Mouse (Mus musculus) myocyte (in vitro differentiated cells): ENCODE data around the gene Fam171a2.

Experiments
- CEBPB ChIP-seq: IDR thresholded peaks from 2 replicates; pipeline ENCODE4 v1.6.1; 2011; ENCODE audit warnings: mild to moderate bottlenecking, moderate library complexity; ENCODE audit not compliant: poor library complexity, insufficient read depth, severe bottlenecking
- E2F4 ChIP-seq: IDR thresholded peaks from one replicate; pipeline ENCODE4 v1.6.1; 2011; ENCODE audit warnings: mild to moderate bottlenecking, control low read depth, moderate library complexity; ENCODE audit not compliant: insufficient read depth
- MAX ChIP-seq: IDR thresholded peaks from one replicate; pipeline ENCODE4 v1.6.1; 2011; ENCODE audit warnings: low read depth, mild to moderate bottlenecking, control low read depth
- MYOD1 ChIP-seq, 3 experiments: IDR thresholded peaks; one replicate each; pipeline ENCODE4 v1.6.1; 2011; ENCODE audit warnings: control low read depth in 2 of 3, low read depth in 2 of 3, mild to moderate bottlenecking in 2 of 3, moderate library complexity in 1 of 3; ENCODE audit not compliant: insufficient read length in 2 of 3, control insufficient read depth in 1 of 3
- MYOG ChIP-seq, 3 experiments: IDR thresholded peaks; one replicate each; pipeline ENCODE4 v1.6.1; 2011; ENCODE audit warnings: control low read depth in 2 of 3, low read depth in 2 of 3, mild to moderate bottlenecking in 2 of 3; ENCODE audit not compliant: insufficient read length in 2 of 3, control insufficient read depth in 1 of 3, insufficient read depth in 1 of 3
- POLR2A ChIP-seq: IDR thresholded peaks from one replicate; pipeline ENCODE4 v1.6.1; 2011; ENCODE audit warnings: low read depth, mild to moderate bottlenecking, control low read depth, moderate library complexity; ENCODE audit not compliant: insufficient read length
- POLR2AphosphoS2 ChIP-seq: IDR thresholded peaks from one replicate; pipeline ENCODE4 v1.6.1; 2011; ENCODE audit warnings: low read depth, control low read depth; ENCODE audit not compliant: insufficient read length
- SRF ChIP-seq: IDR thresholded peaks from one replicate; pipeline ENCODE4 v1.6.1; 2011; ENCODE audit warnings: low read depth; ENCODE audit not compliant: control insufficient read depth, insufficient read length
- TCF12 ChIP-seq: IDR thresholded peaks from one replicate; pipeline ENCODE4 v1.6.1; 2011; ENCODE audit warnings: mild to moderate bottlenecking, control low read depth; ENCODE audit not compliant: poor library complexity, insufficient read depth, severe bottlenecking
- USF1 ChIP-seq: IDR thresholded peaks from one replicate; pipeline ENCODE4 v1.6.1; 2011; ENCODE audit warnings: low read depth, mild to moderate bottlenecking, control low read depth, moderate library complexity

- TF ChIP-seq TCF12 (no peak), POLR2A (no peak), POLR2AphosphoS2 (no peak), USF1 (no peak), MYOD1 (IDR thresholded peaks at IDR 0.05; ENCODE audit: control insufficient read depth in 1 of 3, insufficient read length in 2 of 3, low read depth in 2 of 3) (no peak), MAX (no peak), CEBPB (no peak), MYOG (IDR thresholded peaks at IDR 0.05; ENCODE audit: control insufficient read depth in 1 of 3, insufficient read depth in 1 of 3, insufficient read length in 2 of 3, low read depth in 2 of 3) (no peak), E2F4 (no peak), SRF (no peak)
These were observed 18.4 kb downstream of the Fam171a2 start for GRCm38 (mm10) chr11:102428981-102429540.
